Mouse (Mus musculus): ENCODE measurements around the gene Nudt13.

Nudt13 gene

GRCm38 (mm10) chr14:20324196-20324595 lies 29.7 kb downstream of the Nudt13 start:
- in situ Hi-C loops (cut with MboI; ENCODE audit: low pct_unique_long_range_greater_than_20kb in 1 of 2, low sequenced_read_pairs in 2 of 2, unreplicated experiment in 1 of 2), result no loop called here

DNA sequence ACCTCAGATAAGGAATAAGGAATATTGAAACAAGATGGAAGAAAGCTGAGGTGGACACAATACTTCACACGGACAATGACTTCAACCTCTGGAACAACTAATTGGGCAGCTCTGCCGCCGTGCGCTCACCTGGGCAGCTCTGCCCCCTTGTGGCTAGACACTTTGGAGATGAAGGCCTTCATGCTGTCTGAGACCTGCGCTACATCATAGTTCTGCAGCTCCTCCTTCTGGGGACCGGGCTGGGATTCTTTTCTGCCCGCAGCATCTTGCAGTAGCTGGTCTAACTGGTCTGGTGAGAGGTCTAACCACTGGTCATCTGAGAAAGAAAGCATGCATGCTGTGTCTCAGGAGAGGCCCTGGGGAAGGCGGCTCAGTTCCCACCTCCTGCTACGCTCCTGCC lies 34.0 kb downstream of the Nudt13 start:
- in situ Hi-C loops (cut with MboI; ENCODE audit: low pct_unique_long_range_greater_than_20kb in 1 of 2, low sequenced_read_pairs in 2 of 2, unreplicated experiment in 1 of 2), result no loop called here

- in situ Hi-C loops (cut with MboI; ENCODE audit: low pct_unique_long_range_greater_than_20kb in 1 of 2, low sequenced_read_pairs in 2 of 2, unreplicated experiment in 1 of 2), result no loop called here
Measured at GRCm38 (mm10) chr14:20331316-20331715, 36.8 kb downstream of the Nudt13 start.

DNA sequence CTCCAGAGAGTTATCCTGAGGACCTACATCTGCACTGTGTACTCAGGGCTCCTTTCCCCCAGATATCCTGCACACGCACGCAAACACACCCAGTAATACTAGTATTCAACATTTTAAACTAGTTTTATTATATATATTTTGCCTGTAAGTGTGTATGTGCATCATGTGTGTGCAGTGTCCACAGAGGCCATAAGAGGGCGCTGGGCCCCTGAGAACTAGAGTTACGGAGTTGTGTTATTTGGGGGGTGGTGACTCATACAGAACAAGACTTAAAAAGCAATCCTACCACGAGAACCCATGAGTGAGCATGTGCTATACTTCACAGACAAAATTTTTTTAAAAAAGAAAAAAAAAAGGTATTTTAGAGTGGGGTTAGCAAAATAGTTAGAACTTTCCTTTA lies 44.9 kb downstream of the Nudt13 start:
- in situ Hi-C loops (cut with MboI; ENCODE audit: low pct_unique_long_range_greater_than_20kb in 1 of 2, low sequenced_read_pairs in 2 of 2, unreplicated experiment in 1 of 2), result no loop called here

DNA sequence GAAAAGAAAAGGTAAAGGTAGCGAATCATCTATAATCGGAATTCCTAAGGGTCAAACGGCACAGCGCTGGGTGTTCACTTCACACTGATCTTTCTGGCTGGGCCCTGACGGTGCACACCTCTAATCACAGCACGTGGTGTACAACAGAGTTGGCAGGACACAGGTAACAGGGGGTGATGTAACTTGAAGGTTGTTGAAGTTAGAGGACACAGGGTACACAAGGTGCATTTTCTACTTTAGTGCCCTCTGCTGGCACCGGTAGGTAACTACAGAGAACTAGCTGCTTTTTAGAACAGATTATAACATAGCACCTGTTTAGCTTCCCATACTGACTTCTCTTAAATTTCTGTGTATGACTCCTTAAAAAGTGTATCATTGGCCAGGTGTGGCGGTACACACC lies 45.7 kb downstream of the Nudt13 start:
- in situ Hi-C loops (cut with MboI; ENCODE audit: low pct_unique_long_range_greater_than_20kb in 1 of 2, low sequenced_read_pairs in 2 of 2, unreplicated experiment in 1 of 2), result no loop called here

- in situ Hi-C loops (cut with MboI; ENCODE audit: low pct_unique_long_range_greater_than_20kb in 1 of 2, low sequenced_read_pairs in 2 of 2, unreplicated experiment in 1 of 2), result no loop called here
Measured at GRCm38 (mm10) chr14:20340866-20341265, 46.4 kb downstream of the Nudt13 start.

DNA sequence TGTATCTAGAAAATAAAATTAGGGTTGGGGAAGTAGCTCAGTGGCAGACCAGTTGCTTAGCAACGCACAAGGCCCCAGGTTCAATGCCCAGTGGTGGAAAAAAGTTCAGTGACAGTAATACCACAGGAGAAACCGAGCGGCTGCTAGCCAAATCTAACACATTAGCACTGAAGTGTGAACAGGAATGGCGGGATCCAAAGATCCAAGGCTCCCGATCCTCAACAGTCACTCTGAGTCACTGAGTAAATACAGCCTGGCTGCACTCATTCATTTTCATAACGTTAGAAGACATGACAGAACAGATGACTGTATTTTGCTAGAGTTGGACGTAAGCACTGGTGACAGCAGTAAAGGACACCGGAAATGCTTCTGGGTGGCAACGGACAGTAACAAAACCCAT lies 51.4 kb downstream of the Nudt13 start:
- in situ Hi-C loops (cut with MboI; ENCODE audit: low pct_unique_long_range_greater_than_20kb in 1 of 2, low sequenced_read_pairs in 2 of 2, unreplicated experiment in 1 of 2), result no loop called here

- in situ Hi-C loops (cut with MboI; ENCODE audit: low pct_unique_long_range_greater_than_20kb in 1 of 2, low sequenced_read_pairs in 2 of 2, unreplicated experiment in 1 of 2), result no loop called here
Measured at GRCm38 (mm10) chr14:20347441-20347990, 53.0 kb downstream of the Nudt13 start.

GRCm38 (mm10) chr14:20347991-20348541 lies 53.6 kb downstream of the Nudt13 start, which contains the start of the genes Ecd and Fam149b:
Gene Ecd, minus strand, starts transcription at chr14:20348121.
Gene Fam149b, plus strand, starts transcription at chr14:20348162.
- in situ Hi-C loops (cut with MboI; ENCODE audit: low pct_unique_long_range_greater_than_20kb in 1 of 2, low sequenced_read_pairs in 2 of 2, unreplicated experiment in 1 of 2), result no loop called here

- in situ Hi-C loops (cut with MboI; ENCODE audit: low pct_unique_long_range_greater_than_20kb in 1 of 2, low sequenced_read_pairs in 2 of 2, unreplicated experiment in 1 of 2), result no loop called here
Measured at GRCm38 (mm10) chr14:20363230-20363629, 68.7 kb downstream of the Nudt13 start.

Measured in mouse embryonic stem cell (cell line).